9 mouse cellular contexts compared by ENCODE assay signal in the genomic region with DNA sequence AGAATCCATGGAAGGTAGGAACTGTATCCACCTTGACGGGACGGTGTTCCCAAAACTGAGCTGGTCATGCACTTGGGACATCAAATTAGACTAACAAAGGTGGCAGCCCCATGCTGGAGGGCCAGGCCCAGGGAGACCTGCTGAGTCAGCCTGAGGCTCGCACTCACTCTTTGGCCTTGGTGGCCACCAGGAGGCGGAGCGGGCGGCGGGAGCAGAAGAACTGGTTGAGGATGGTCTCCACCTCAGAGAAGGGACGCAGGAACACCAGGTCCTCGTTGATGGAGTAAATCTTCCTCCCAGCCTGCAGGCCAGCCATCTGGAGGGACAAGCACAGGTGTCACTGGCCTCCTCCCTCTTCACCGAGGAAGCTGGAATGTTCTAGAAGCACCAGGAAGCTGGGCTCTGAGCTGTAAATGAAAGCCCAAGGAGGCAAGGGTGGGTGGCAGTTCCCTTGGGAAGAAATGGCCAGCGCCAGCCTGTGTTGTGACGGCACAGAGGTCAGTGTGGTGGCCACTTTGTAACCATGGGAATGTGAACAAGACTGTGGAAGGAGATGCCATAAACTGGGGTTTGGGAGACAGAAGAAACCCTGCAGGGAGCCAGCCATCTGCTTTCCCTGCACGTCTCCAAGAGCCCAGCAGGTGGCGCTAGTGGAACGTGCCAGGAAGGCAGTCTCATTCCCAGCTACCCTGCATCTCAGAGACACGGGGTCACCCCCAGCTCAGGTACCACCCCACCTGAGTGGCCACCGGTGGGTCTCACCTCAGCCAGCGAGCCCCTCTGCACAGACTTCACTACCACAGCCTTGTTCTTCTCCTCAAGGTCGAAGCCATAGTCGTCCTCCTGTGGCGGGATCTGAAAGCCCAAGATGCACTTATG.
A peak's percentile ranks its signal among the peaks of the same experiment; 100 is the strongest.
DNase-seq lines count a peak whose midpoint lies in the region; ATAC-seq and TF ChIP-seq lines count a peak whose summit lies in the region.
"Had no signal": no experiment of that assay in that cellular context is flagged by ENCODE, and none has a peak within 500 bp of the region (broad histone marks: within the 10 kb centered on the region; RNA-seq: fewer than 3 reads in every experiment).

No protein-coding gene starts in this region.

- no peak overlapping the region for H3K27ac ChIP-seq in forebrain, postnatal 0 days (ENCODE audit: low read depth, low read length)
- H3K27ac ChIP-seq in hindbrain, embryonic 14.5 days = no peak overlapping the region

- H3K4me2 ChIP-seq in forebrain, postnatal 0 days (ENCODE audit: low read depth) = no peak overlapping the region
- H3K4me2 ChIP-seq in hindbrain, embryonic 14.5 days (replicated peaks) = no peak overlapping the region

- H3K4me1 ChIP-seq in forebrain, postnatal 0 days (ENCODE audit: insufficient read depth) = no peaks in the 10 kb centered on the region
- no peaks in the 10 kb centered on the region for H3K4me1 ChIP-seq in hindbrain, embryonic 14.5 days (replicated peaks; ENCODE audit: control insufficient read depth, insufficient read depth, low read length)

- TF ChIP-seq CTCF in forebrain, postnatal 0 days (IDR thresholded peaks at IDR 0.05; ENCODE audit: low read depth) = peak; percentile 100

- no peak overlapping the region for H3K9ac ChIP-seq in forebrain, postnatal 0 days
- no peak overlapping the region for H3K9ac ChIP-seq in hindbrain, embryonic 14.5 days

- WGBS in forebrain, postnatal 0 days = 47% methylated on average over 21 of the region's 21 CpGs
- WGBS in hindbrain, embryonic 14.5 days = 44% methylated on average over 21 of the region's 21 CpGs

- H3K27me3 ChIP-seq in forebrain, postnatal 0 days (ENCODE audit: insufficient read depth, low read length) = no peaks in the 10 kb centered on the region
- H3K27me3 ChIP-seq in hindbrain, embryonic 14.5 days (ENCODE audit: control insufficient read depth, insufficient read depth, low read length) = no peaks in the 10 kb centered on the region

- DNase-seq in MN1 (ENCODE audit: low spot score) = peak; percentile 69
- DNase-seq in cerebellum, adult 11 months = peak; percentile 81
- DNase-seq in forebrain, postnatal 0 days = peak; percentile 89
- peak; percentile 85 for DNase-seq in hindbrain, embryonic 14.5 days (ENCODE audit: low spot score)
- peak; percentile 68 for DNase-seq in left cerebral cortex, adult 11 months (ENCODE audit: low spot score)
- peak; percentile 83 for DNase-seq in mesoderm, embryonic 11.5 days (ENCODE audit: low read depth, low spot score)
- peak; percentile 84 for DNase-seq in right cerebral cortex, postnatal 25 days
- DNase-seq in urinary bladder, postnatal 36 days (ENCODE audit: low spot score in 2 of 2) = peak; percentile 70 to 73

- H3K36me3 ChIP-seq in forebrain, postnatal 0 days (ENCODE audit: insufficient read depth) = peaks cover 10% of the 10 kb centered on the region
- H3K36me3 ChIP-seq in hindbrain, embryonic 14.5 days (replicated peaks; ENCODE audit: control insufficient read depth, insufficient read depth) = 0 out of 2 replicates have a peak, but pooled peaks cover 3% of the 10 kb centered on the region

- no peaks in the 10 kb centered on the region for H3K9me3 ChIP-seq in forebrain, postnatal 0 days (ENCODE audit: low read length)
- no peaks in the 10 kb centered on the region for H3K9me3 ChIP-seq in hindbrain, embryonic 14.5 days (ENCODE audit: control insufficient read depth, low read length)
- H3K9me3 ChIP-seq: megakaryocyte, embryonic 14.5 days had no signal

- peak; percentile 67 for ATAC-seq in forebrain, postnatal 0 days
- no peak for ATAC-seq in hindbrain, embryonic 14.5 days (ENCODE audit: low FRiP score)

- no peak overlapping the region for H3K4me3 ChIP-seq in forebrain, postnatal 0 days (ENCODE audit: low read depth, low read length)
- no peak overlapping the region for H3K4me3 ChIP-seq in hindbrain, embryonic 14.5 days (replicated peaks; ENCODE audit: low read length)
- H3K4me3 ChIP-seq: megakaryocyte, embryonic 14.5 days had no signal
